Mouse (Mus musculus) lung, adult 10 weeks (tissue): Measurements from ENCODE around the gene Mlxip. TPM values are rescaled to one million over a fixed set of nuclear protein-coding genes. Genes with fewer than 3 reads are reported as not detected.

Experiments used
- polyA plus RNA-seq: library from polyadenylated mRNA; stranded (reverse); fragments of 350-450 nt; fragmentation: Illumina TruSeq; extraction: RNeasy Lipid Tissue Mini Kit (QIAGEN cat#74804); gene quantifications from one replicate; pipeline ENCODE4 v1.2.3, GENCODE M21; 2014; ENCODE audit warnings: low read depth, low replicate concordance; ENCODE audit not compliant: insufficient read depth

The Mlxip gene
- 9.5 TPM for polyA plus RNA-seq

GRCm38 (mm10) chr5:123394303-123394956, at the start of gene Mlxip:
Mlxip (plus strand) TSS chr5:123394798.

GRCm38 (mm10) chr5:123489112-123489785, 94.7 kb downstream of the Mlxip start, which contains the start of the genes Lrrc43 and Il31:
Lrrc43 (plus strand) TSS chr5:123489305.
Il31 (minus strand) TSS chr5:123489489.

Other genes starting within 250 kb of the Mlxip start
- gene Psmd9, start 225.4 kb upstream of the Mlxip start, polyA plus RNA-seq, result 27.5 TPM
- gene Hpd, start 212.1 kb upstream of the Mlxip start, polyA plus RNA-seq, result 0.41 TPM
- 9.5 TPM for gene Wdr66, start 142.7 kb upstream of the Mlxip start, polyA plus RNA-seq
- 4.9 TPM for gene Bcl7a, start 51.0 kb upstream of the Mlxip start, polyA plus RNA-seq
- gene Lrrc43, start 94.5 kb downstream of the Mlxip start, polyA plus RNA-seq, result 1.2 TPM
- not detected for gene Il31, start 94.7 kb downstream of the Mlxip start, polyA plus RNA-seq
- 1.9 TPM for gene B3gnt4, start 115.7 kb downstream of the Mlxip start, polyA plus RNA-seq
- gene Diablo, start 129.4 kb downstream of the Mlxip start, polyA plus RNA-seq, result 46.3 TPM
- 1.8 TPM for gene Gm49027, start 130.7 kb downstream of the Mlxip start, polyA plus RNA-seq
- 12.2 TPM for gene Vps33a, start 178.2 kb downstream of the Mlxip start, polyA plus RNA-seq